Mouse (Mus musculus) heart, postnatal 0 days (tissue): ENCODE results near the gene Prickle1. TPM values are rescaled to one million over a fixed set of nuclear protein-coding genes. Genes with fewer than 3 reads are reported as not detected.

Experiments
- ATAC-seq: fragments of 200-750 bp; cut with Nextera tagmentation; 2 replicates; pipeline ENCODE4 v1.8.0; 2017; ENCODE audit warnings: low read depth, moderate number of reproducible peaks, moderate library complexity; ENCODE audit not compliant: insufficient read depth
- DNase-seq: peaks from one replicate; pipeline ENCODE4 v3.0.0-alpha.2; 2016; ENCODE audit warnings: low spot score
- H3K27ac ChIP-seq: fragments of 300-500 bp; sonication (generic); 2 replicates; pipeline ENCODE4 v1.5.1; 2014; ENCODE audit warnings: low read depth, mild to moderate bottlenecking
- H3K27me3 ChIP-seq: fragments of 300-500 bp; sonication (generic); 2 replicates; pipeline ENCODE4 v1.6.1; 2014; ENCODE audit warnings: low read length, mixed read lengths; ENCODE audit not compliant: control insufficient read depth, insufficient read depth
- H3K36me3 ChIP-seq: fragments of 300-500 bp; sonication (generic); replicated peaks from 2 replicates; pipeline ENCODE4 v1.6.1; 2014; ENCODE audit warnings: low read length, mixed read lengths; ENCODE audit not compliant: control insufficient read depth, insufficient read depth
- H3K4me1 ChIP-seq: fragments of 300-500 bp; sonication (generic); 2 replicates; pipeline ENCODE4 v1.6.1; 2014; ENCODE audit warnings: antibody characterized with exemption; ENCODE audit not compliant: control insufficient read depth, insufficient read depth
- H3K4me2 ChIP-seq: fragments of 300-500 bp; sonication (generic); 2 replicates; pipeline ENCODE4 v1.6.1; 2014; ENCODE audit warnings: low read depth, mild to moderate bottlenecking, low read length, moderate library complexity
- H3K4me3 ChIP-seq: fragments of 300-500 bp; sonication (generic); 2 replicates; pipeline ENCODE4 v1.5.1; 2014; ENCODE audit warnings: low read depth, low read length
- H3K9ac ChIP-seq: fragments of 300-500 bp; sonication (generic); replicated peaks from 2 replicates; pipeline ENCODE4 v1.6.1; 2014; ENCODE audit warnings: low read depth, low read length, mixed read lengths
- H3K9me3 ChIP-seq: fragments of 300-500 bp; sonication (generic); replicated peaks from 2 replicates; pipeline ENCODE4 v1.6.1; 2016; ENCODE audit warnings: low read length; ENCODE audit not compliant: control insufficient read depth
- CTCF ChIP-seq: IDR thresholded peaks from 2 replicates; pipeline ENCODE4 v1.5.1; 2016; ENCODE audit warnings: antibody characterized with exemption, control low read depth, low read depth
- EP300 ChIP-seq: IDR thresholded peaks from 2 replicates; pipeline ENCODE4 v1.6.1; 2016; ENCODE audit warnings: antibody characterized with exemption, low read depth
- WGBS: fragments of 180-500 bp; shearing (Covaris S2); extraction: QIAGEN DNeasy Blood & Tissue Kit; methylation state at CpG from one replicate; pipeline ENCODE4 v1.1.7; 2014; 5-methylcytosine and 5-hydroxymethylcytosine counted together
- polyA plus RNA-seq: library from polyadenylated mRNA; unstranded; fragments of >200 nt; fragmentation: Nextera tagmentation; extraction: Ambion mirVana; gene quantifications from 2 replicates; pipeline ENCODE4 v1.2.1, GENCODE M21; 2015
- total RNA-seq: library from RNA; depleted of rRNA; stranded (reverse); fragments of >200 nt; gene quantifications from 2 replicates; pipeline ENCODE4 v1.2.3, GENCODE M21; 2014; ENCODE audit warnings: low replicate concordance

The Prickle1 gene
- total and polyA plus RNA-seq, 2 experiments from 2014 or later = 21.0 to 24.2 TPM

- H3K27ac ChIP-seq = peak overlapping the region; percentile 46; the same call in 1 of the 2 replicates
- TF ChIP-seq EP300 (no peak), CTCF (no peak)
- H3K9me3 ChIP-seq = no peaks in the 10 kb centered on the region
- peak overlapping the region; percentile 60; the same call in 1 of the 2 replicates for H3K4me2 ChIP-seq
- ATAC-seq = no peak
- peaks cover 28% of the 10 kb centered on the region for H3K4me1 ChIP-seq
- no peak overlapping the region for H3K9ac ChIP-seq
- no peak for DNase-seq
- no peak overlapping the region for H3K4me3 ChIP-seq
- no peaks in the 10 kb centered on the region for H3K27me3 ChIP-seq
- no peaks in the 10 kb centered on the region for H3K36me3 ChIP-seq
- 32% methylated on average over 3 of the region's 3 CpGs for WGBS
Measured at GRCm38 (mm10) chr15:93592596-93592995, 3.1 kb downstream of the Prickle1 start.

GRCm38 (mm10) chr15:93591831-93592321 lies 3.8 kb downstream of the Prickle1 start:
- peaks cover 28% of the 10 kb centered on the region for H3K4me1 ChIP-seq
- H3K36me3 ChIP-seq = no peaks in the 10 kb centered on the region
- peak overlapping the region; percentile 46 for H3K27ac ChIP-seq
- peak overlapping the region; percentile 60 for H3K4me2 ChIP-seq
- peak overlapping the region; percentile 40 for H3K4me3 ChIP-seq
- no peaks in the 10 kb centered on the region for H3K27me3 ChIP-seq
- WGBS = 4% methylated on average over 12 of the region's 12 CpGs
- no peaks in the 10 kb centered on the region for H3K9me3 ChIP-seq
- peak overlapping the region; percentile 13; the same call in 1 of the 2 replicates for H3K9ac ChIP-seq
- peak; percentile 54 for ATAC-seq
- peak; percentile 90 for DNase-seq
- TF ChIP-seq CTCF (peak; percentile 40), EP300 (no peak)

- Histone ChIP-seq H3K4me1 (peaks cover 26% of the 10 kb centered on the region), H3K27me3 (no peaks in the 10 kb centered on the region), H3K9me3 (no peaks in the 10 kb centered on the region), H3K9ac (peak overlapping the region; percentile 13; the same call in 1 of the 2 replicates), H3K36me3 (no peaks in the 10 kb centered on the region), H3K4me2 (peak overlapping the region; percentile 60), H3K4me3 (peak overlapping the region; percentile 40), H3K27ac (peak overlapping the region; percentile 46)
- ATAC-seq = no peak
- peak; percentile 53 for DNase-seq
- TF ChIP-seq EP300 (no peak), CTCF (peak; percentile 22; the same call in 1 of the 2 replicates)
- WGBS = 22% methylated on average over 7 of the region's 7 CpGs
Measured at GRCm38 (mm10) chr15:93591371-93591770, 4.3 kb downstream of the Prickle1 start.

GRCm38 (mm10) chr15:93588401-93588800 lies 7.3 kb downstream of the Prickle1 start:
- no peak for ATAC-seq
- no peak for DNase-seq
- WGBS = 51% methylated on average over 6 of the region's 6 CpGs
- Histone ChIP-seq H3K36me3 (0 out of 2 replicates have a peak, but pooled peaks cover 7% of the 10 kb centered on the region), H3K9me3 (no peaks in the 10 kb centered on the region), H3K4me1 (peaks cover 19% of the 10 kb centered on the region), H3K27me3 (no peaks in the 10 kb centered on the region), H3K4me2 (no peak overlapping the region), H3K9ac (no peak overlapping the region), H3K27ac (0 out of 2 replicates have a peak overlapping the region, but pooled peaks have one; percentile 28), H3K4me3 (no peak overlapping the region)
- TF ChIP-seq EP300 (no peak), CTCF (no peak)

- no peak for DNase-seq
- Histone ChIP-seq H3K9ac (no peak overlapping the region), H3K4me2 (no peak overlapping the region), H3K9me3 (no peaks in the 10 kb centered on the region), H3K27ac (no peak overlapping the region), H3K4me3 (no peak overlapping the region), H3K36me3 (0 out of 2 replicates have a peak, but pooled peaks cover 7% of the 10 kb centered on the region), H3K4me1 (peaks cover 14% of the 10 kb centered on the region), H3K27me3 (no peaks in the 10 kb centered on the region)
- ATAC-seq = no peak
- TF ChIP-seq CTCF (no peak), EP300 (no peak)
- 81% methylated on average over 8 of the region's 8 CpGs for WGBS
Measured at GRCm38 (mm10) chr15:93587660-93588059, 8.0 kb downstream of the Prickle1 start.

GRCm38 (mm10) chr15:93583051-93583450 lies 12.6 kb downstream of the Prickle1 start:
- TF ChIP-seq EP300 (no peak), CTCF (no peak)
- Histone ChIP-seq H3K9me3 (no peaks in the 10 kb centered on the region), H3K9ac (no peak overlapping the region), H3K36me3 (0 out of 2 replicates have a peak, but pooled peaks cover 7% of the 10 kb centered on the region), H3K27ac (no peak overlapping the region), H3K4me1 (0 out of 2 replicates have a peak, but pooled peaks cover 4% of the 10 kb centered on the region), H3K4me3 (no peak overlapping the region), H3K27me3 (no peaks in the 10 kb centered on the region), H3K4me2 (no peak overlapping the region)
- WGBS = 85% methylated on average over 11 of the region's 11 CpGs
- ATAC-seq (no peak), DNase-seq (no peak)
